Comparison of ENCODE assay signal across 10 mouse cellular contexts in genomic region chr10:117452190-117452950, GRCm38 (mm10).
DNase-seq lines count a peak whose midpoint lies in the region; ATAC-seq lines count a peak whose summit lies in the region.
"Had no signal": no experiment of that assay in that cellular context is flagged by ENCODE, and none has a peak within 500 bp of the region (broad histone marks: within the 10 kb centered on the region; RNA-seq: fewer than 3 reads in every experiment).

No protein-coding gene starts in this region.

- no peak overlapping the region for H3K4me2 ChIP-seq in intestine, embryonic 15.5 days (replicated peaks)
- H3K4me2 ChIP-seq: neural tube, embryonic 15.5 days had no signal

- H3K9ac ChIP-seq in intestine, embryonic 15.5 days: no peak overlapping the region
- H3K9ac ChIP-seq: neural tube, embryonic 15.5 days had no signal

- peak; percentile 79 for ATAC-seq in common myeloid progenitor, adult 5-6 weeks (replicated peaks; ENCODE audit: low read depth, poor library complexity, severe bottlenecking)
- no peak for ATAC-seq in intestine, embryonic 15.5 days

- H3K4me1 ChIP-seq in intestine, embryonic 15.5 days (replicated peaks): 0 out of 2 replicates have a peak, but pooled peaks cover 3% of the 10 kb centered on the region

- 46% methylated on average over 7 of the region's 7 CpGs for WGBS in intestine, embryonic 15.5 days

- H3K27ac ChIP-seq in intestine, embryonic 15.5 days: no peak overlapping the region
- H3K27ac ChIP-seq: neural tube, embryonic 15.5 days had no signal

- no peak overlapping the region for H3K4me3 ChIP-seq in intestine, embryonic 15.5 days (replicated peaks)
- H3K4me3 ChIP-seq: neural tube, embryonic 15.5 days had no signal

- no peaks in the 10 kb centered on the region for H3K27me3 ChIP-seq in intestine, embryonic 15.5 days (replicated peaks)
- H3K27me3 ChIP-seq: neural tube, embryonic 15.5 days had no signal

- H3K36me3 ChIP-seq in intestine, embryonic 15.5 days: no peaks in the 10 kb centered on the region
- H3K36me3 ChIP-seq: neural tube, embryonic 15.5 days had no signal

- H3K9me3 ChIP-seq in intestine, embryonic 15.5 days: no peaks in the 10 kb centered on the region
- H3K9me3 ChIP-seq: neural tube, embryonic 15.5 days had no signal

- DNase-seq in retina, postnatal 1 day: peak; percentile 71
- DNase-seq in retina, embryonic 14.5 days (ENCODE audit: low spot score): no peak
- DNase-seq in kidney, postnatal 10 days: peak; percentile 69
- DNase-seq in thymus, postnatal 4 days: peak; percentile 35
- no peak for DNase-seq in cerebellum, postnatal 4 days (ENCODE audit: low spot score in 2 of 2)
- DNase-seq in layer of hippocampus, adult 18-20 months (ENCODE audit: low spot score in 2 of 2): no peak
- DNase-seq: liver had no signal

Comparison
In these comparisons a context has a peak if more than half of its experiments do, and no peak if none do; other contexts are left out.
1. DNase-seq: peak in retina, postnatal 1 day (single experiment), kidney, postnatal 10 days (single experiment) and thymus, postnatal 4 days (single experiment); none in retina, embryonic 14.5 days (single experiment), cerebellum, postnatal 4 days (0 of 2) and layer of hippocampus, adult 18-20 months (0 of 2).